Mouse (Mus musculus) embryonic facial prominence, embryonic 10.5 days (tissue): Measurements from ENCODE around the gene Olfr91. TPM values are rescaled to one million over a fixed set of nuclear protein-coding genes. Genes with fewer than 3 reads are reported as not detected.
"Not testable (repeated sequence)": the region's sequence is repeated elsewhere in the genome, so short reads cannot be mapped to it uniquely, and the experiment has no call there.

Source experiments
- DNase-seq: peaks from one replicate; pipeline ENCODE4 v3.0.0-alpha.2; 2017; ENCODE audit warnings: low spot score
- H3K27ac ChIP-seq: fragments of 300-500 bp; sonication (generic); replicated peaks from 2 replicates; pipeline ENCODE4 v1.5.1; 2016; ENCODE audit warnings: mild to moderate bottlenecking
- H3K27me3 ChIP-seq: fragments of 300-500 bp; sonication (generic); replicated peaks from 2 replicates; pipeline ENCODE4 v1.6.1; 2016; ENCODE audit warnings: low read depth, mild to moderate bottlenecking; ENCODE audit not compliant: poor library complexity, severe bottlenecking
- H3K36me3 ChIP-seq: fragments of 300-500 bp; sonication (generic); replicated peaks from 2 replicates; pipeline ENCODE4 v1.6.1; 2016; ENCODE audit warnings: mild to moderate bottlenecking, moderate library complexity
- H3K4me1 ChIP-seq: fragments of 300-500 bp; sonication (generic); 2 replicates; pipeline ENCODE4 v1.6.1; 2016
- H3K4me3 ChIP-seq: fragments of 300-500 bp; sonication (generic); 2 replicates; pipeline ENCODE4 v1.5.1; 2016; ENCODE audit warnings: mild to moderate bottlenecking, moderate library complexity
- H3K9me3 ChIP-seq: fragments of 300-500 bp; sonication (generic); 2 replicates; pipeline ENCODE4 v1.6.1; 2016; ENCODE audit warnings: mild to moderate bottlenecking
- WGBS: fragments of 180-500 bp; shearing (Covaris S2); methylation state at CpG from one replicate; pipeline ENCODE4 v1.1.7; 2016; 5-methylcytosine and 5-hydroxymethylcytosine counted together
- polyA plus RNA-seq: library from polyadenylated mRNA; unstranded; fragments of >200 nt; fragmentation: Nextera tagmentation; extraction: Ambion mirVana; gene quantifications from 2 replicates; pipeline ENCODE4 v1.2.1, GENCODE M21; 2016

The Olfr91 gene
- polyA plus RNA-seq, result not detected in 2 replicates

GRCm38 (mm10) chr17:37098178-37098577, at the start of gene Olfr91:
TSS of gene Olfr91 (minus strand) at chr17:37098278.
- WGBS, result 92% methylated on average over 1 of the region's 1 CpGs
- H3K27me3 ChIP-seq, result no peaks in the 10 kb centered on the region

GRCm38 (mm10) chr17:37131366-37131765, 33.3 kb upstream of the Olfr91 start:
- not testable (repeated sequence) for H3K36me3 ChIP-seq, H3K4me1 ChIP-seq, H3K9me3 ChIP-seq, DNase-seq, H3K27me3 ChIP-seq, H3K4me3 ChIP-seq, H3K27ac ChIP-seq
- 76% methylated on average over 4 of the region's 4 CpGs for WGBS

More at GRCm38 (mm10) chr17:37098178-37098577, at the start of gene Olfr91:
- H3K4me1 ChIP-seq, result no peaks in the 10 kb centered on the region
- no peaks in the 10 kb centered on the region for H3K9me3 ChIP-seq
- DNase-seq, result no peak
- H3K36me3 ChIP-seq, result no peaks in the 10 kb centered on the region
- no peak within 1 kb of the TSS for H3K4me3 ChIP-seq
- no peak within 1 kb of the TSS for H3K27ac ChIP-seq

GRCm38 (mm10) chr17:37119988-37120387, 21.9 kb upstream of the Olfr91 start, which contains the start of gene Olfr92:
TSS of gene Olfr92 (minus strand) at chr17:37120088.
- Histone ChIP-seq H3K9me3 (no peaks in the 10 kb centered on the region), H3K4me1 (no peaks in the 10 kb centered on the region), H3K4me3 (no peak within 1 kb of the TSS), H3K36me3 (no peaks in the 10 kb centered on the region), H3K27me3 (no peaks in the 10 kb centered on the region), H3K27ac (no peak within 1 kb of the TSS)
- no peak for DNase-seq
- WGBS, result 86% methylated on average over 2 of the region's 2 CpGs

- Histone ChIP-seq H3K4me3 (no peak overlapping the region), H3K9me3 (no peaks in the 10 kb centered on the region), H3K27ac (no peak overlapping the region), H3K36me3 (no peaks in the 10 kb centered on the region), H3K4me1 (no peaks in the 10 kb centered on the region), H3K27me3 (no peaks in the 10 kb centered on the region)
- DNase-seq, result no peak
- WGBS, result 85% methylated on average over 5 of the region's 5 CpGs
Observed at GRCm38 (mm10) chr17:37093289-37093688, 4.8 kb downstream of the Olfr91 start.

- WGBS, result 86% methylated on average over 1 of the region's 1 CpGs
- no peak for DNase-seq
- no peaks in the 10 kb centered on the region for H3K4me1 ChIP-seq
- no peaks in the 10 kb centered on the region for H3K9me3 ChIP-seq
- no peak overlapping the region for H3K4me3 ChIP-seq
- H3K27ac ChIP-seq, result no peak overlapping the region
- no peaks in the 10 kb centered on the region for H3K36me3 ChIP-seq
- no peaks in the 10 kb centered on the region for H3K27me3 ChIP-seq
Observed at GRCm38 (mm10) chr17:37092198-37092597, 5.9 kb downstream of the Olfr91 start.

DNA sequence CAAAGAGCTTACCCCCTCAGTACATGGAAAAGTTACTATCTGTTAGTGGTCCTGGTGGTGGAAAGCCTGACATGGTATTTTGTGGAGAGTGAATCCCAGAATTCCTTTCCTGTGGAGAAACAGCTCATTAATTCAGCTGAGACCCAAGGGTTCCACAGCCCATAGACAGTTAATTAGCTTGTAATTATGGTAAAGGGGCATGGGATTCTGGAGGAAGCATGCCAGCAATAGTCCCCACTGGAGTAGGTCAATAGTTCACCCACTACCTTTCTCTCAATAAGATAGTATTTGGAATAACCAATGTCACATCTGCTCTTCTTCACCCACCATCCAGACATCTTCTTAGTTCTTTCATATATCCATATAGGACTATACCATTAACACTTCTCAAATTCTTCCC, 9.7 kb downstream of the Olfr91 start, which contains the start of gene Olfr90:
Gene Olfr90 (minus strand): TSS at position 101 of the 400 bp plus-strand sequence.
- H3K4me3 ChIP-seq, result no peak within 1 kb of the TSS

GRCm38 (mm10) chr17:37085545-37085944, 12.5 kb downstream of the Olfr91 start:
- no peaks in the 10 kb centered on the region for H3K27me3 ChIP-seq
- no peak for DNase-seq
- no peak overlapping the region for H3K27ac ChIP-seq
- no peaks in the 10 kb centered on the region for H3K36me3 ChIP-seq
- no peaks in the 10 kb centered on the region for H3K9me3 ChIP-seq
- H3K4me1 ChIP-seq, result no peaks in the 10 kb centered on the region
- no peak overlapping the region for H3K4me3 ChIP-seq
- 85% methylated on average over 10 of the region's 10 CpGs for WGBS

More for the DNA sequence above, 9.7 kb downstream of the Olfr91 start, which contains the start of gene Olfr90:
- no peak for DNase-seq
- H3K27ac ChIP-seq, result no peak within 1 kb of the TSS
- H3K4me1 ChIP-seq, result no peaks in the 10 kb centered on the region
- no peaks in the 10 kb centered on the region for H3K9me3 ChIP-seq
- H3K36me3 ChIP-seq, result no peaks in the 10 kb centered on the region
- H3K27me3 ChIP-seq, result no peaks in the 10 kb centered on the region

GRCm38 (mm10) chr17:37084632-37085031, 13.4 kb downstream of the Olfr91 start:
- H3K4me3 ChIP-seq, result no peak overlapping the region
- WGBS, result 66% methylated on average over 5 of the region's 5 CpGs
- no peaks in the 10 kb centered on the region for H3K36me3 ChIP-seq
- no peak for DNase-seq
- peaks cover 8% of the 10 kb centered on the region for H3K4me1 ChIP-seq
- no peak overlapping the region for H3K27ac ChIP-seq
- no peaks in the 10 kb centered on the region for H3K9me3 ChIP-seq
- H3K27me3 ChIP-seq, result no peaks in the 10 kb centered on the region

DNA sequence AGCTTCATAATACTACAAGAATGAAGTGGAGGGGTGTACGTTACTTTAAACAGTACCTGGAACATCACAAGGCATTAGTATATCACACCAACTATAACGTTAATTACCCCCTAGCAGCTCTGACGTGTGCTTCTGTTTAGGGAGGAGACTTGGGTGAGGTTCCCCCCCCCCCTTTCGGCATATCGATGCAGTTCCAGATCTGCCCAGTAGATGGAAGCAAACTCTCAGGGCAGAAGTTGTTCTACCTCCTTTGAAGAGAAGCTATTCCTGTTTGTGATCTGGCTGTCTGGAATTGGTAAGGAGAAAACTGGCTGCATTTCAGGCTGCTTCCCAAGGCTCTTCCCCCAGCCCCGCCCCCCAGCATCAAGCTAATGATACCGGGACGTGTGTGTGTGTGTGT, 14.8 kb downstream of the Olfr91 start:
- H3K27me3 ChIP-seq, result no peaks in the 10 kb centered on the region
- no peak overlapping the region for H3K27ac ChIP-seq
- peaks cover 20% of the 10 kb centered on the region for H3K4me1 ChIP-seq
- DNase-seq, result peak; percentile 83
- 6% methylated on average over 8 of the region's 8 CpGs for WGBS
- H3K9me3 ChIP-seq, result no peaks in the 10 kb centered on the region
- no peaks in the 10 kb centered on the region for H3K36me3 ChIP-seq
- H3K4me3 ChIP-seq, result no peak overlapping the region

DNA sequence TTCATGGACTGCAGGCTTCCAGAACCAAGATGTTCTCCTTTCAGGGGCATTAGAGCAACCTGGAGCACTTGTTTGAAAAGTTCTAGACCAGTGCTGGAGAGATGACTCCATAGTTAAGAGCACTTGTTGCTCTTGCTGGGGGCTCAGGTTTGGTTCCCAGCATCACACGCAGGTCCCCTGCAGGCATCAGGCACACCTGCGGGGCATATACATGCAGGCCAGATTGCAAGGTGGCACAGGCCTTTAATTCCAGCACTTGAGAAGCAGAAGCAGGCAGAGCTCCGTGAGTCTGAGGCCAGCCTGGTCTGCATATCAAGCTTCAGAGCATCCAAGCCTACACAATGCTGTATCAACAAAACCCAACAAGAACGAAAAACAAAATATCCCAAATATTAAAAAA, 16.4 kb downstream of the Olfr91 start:
- WGBS, result 89% methylated on average over 4 of the region's 4 CpGs
- peaks cover 7% of the 10 kb centered on the region for H3K36me3 ChIP-seq
- DNase-seq, result no peak
- no peak overlapping the region for H3K4me3 ChIP-seq
- H3K9me3 ChIP-seq, result no peaks in the 10 kb centered on the region
- peaks cover 26% of the 10 kb centered on the region for H3K4me1 ChIP-seq
- no peaks in the 10 kb centered on the region for H3K27me3 ChIP-seq
- H3K27ac ChIP-seq, result no peak overlapping the region

- 13% methylated on average over 5 of the region's 5 CpGs for WGBS
- H3K27me3 ChIP-seq, result no peaks in the 10 kb centered on the region
- no peaks in the 10 kb centered on the region for H3K9me3 ChIP-seq
- H3K4me3 ChIP-seq, result no peak overlapping the region
- H3K27ac ChIP-seq, result no peak overlapping the region
- DNase-seq, result no peak
- peaks cover 23% of the 10 kb centered on the region for H3K36me3 ChIP-seq
- H3K4me1 ChIP-seq, result peaks cover 26% of the 10 kb centered on the region
Observed at GRCm38 (mm10) chr17:37080119-37080518, 18.0 kb downstream of the Olfr91 start.

DNA sequence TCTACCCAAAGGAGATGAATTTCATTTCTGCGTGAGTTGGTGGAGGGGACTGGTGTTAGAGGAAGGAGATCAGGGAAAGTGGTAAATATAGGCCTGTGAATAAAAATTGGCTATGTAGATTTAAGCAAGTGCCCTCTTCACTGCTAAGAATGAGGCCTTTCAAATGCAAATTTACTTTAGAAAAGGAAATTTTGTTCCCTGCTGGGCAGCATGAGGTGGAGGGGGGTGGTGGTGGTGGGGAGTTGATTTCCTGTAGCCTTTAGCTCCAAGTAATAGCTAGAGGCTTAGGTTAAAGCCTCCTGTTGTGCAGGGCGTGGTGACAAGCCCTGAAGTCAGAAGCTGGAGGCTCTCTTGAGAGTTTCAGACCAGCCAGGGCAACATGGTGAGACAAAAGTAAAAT, 19.1 kb downstream of the Olfr91 start:
- Histone ChIP-seq H3K27me3 (no peaks in the 10 kb centered on the region), H3K9me3 (no peaks in the 10 kb centered on the region), H3K4me1 (peaks cover 26% of the 10 kb centered on the region), H3K4me3 (no peak overlapping the region), H3K27ac (no peak overlapping the region), H3K36me3 (peaks cover 34% of the 10 kb centered on the region)
- WGBS, result 10% methylated on average over 2 of the region's 2 CpGs
- no peak for DNase-seq

DNA sequence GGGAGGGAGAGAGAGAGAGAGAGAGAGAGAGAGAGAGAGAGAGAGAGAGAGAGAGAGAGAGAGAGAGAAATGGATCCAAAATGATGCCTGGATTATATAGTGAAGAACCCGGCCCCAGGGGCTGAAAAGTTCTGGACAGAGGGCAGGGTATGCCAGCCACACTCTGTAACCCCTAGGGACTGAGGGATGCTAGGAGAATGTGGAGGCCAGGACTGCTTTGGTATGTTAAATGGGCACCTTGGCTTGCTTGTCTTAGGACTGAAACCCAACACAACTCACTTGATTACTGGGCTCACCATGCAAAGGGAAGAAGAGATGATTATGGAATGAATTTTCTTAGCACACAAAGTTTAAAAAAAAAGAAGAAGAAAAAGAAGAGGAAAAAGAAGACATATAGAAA, 19.9 kb downstream of the Olfr91 start:
- WGBS, result 16% methylated on average over 1 of the region's 1 CpGs
- Histone ChIP-seq H3K27ac (no peak overlapping the region), H3K4me1 (peaks cover 26% of the 10 kb centered on the region), H3K36me3 (peaks cover 42% of the 10 kb centered on the region), H3K9me3 (no peaks in the 10 kb centered on the region), H3K4me3 (no peak overlapping the region), H3K27me3 (no peaks in the 10 kb centered on the region)
- no peak for DNase-seq

DNA sequence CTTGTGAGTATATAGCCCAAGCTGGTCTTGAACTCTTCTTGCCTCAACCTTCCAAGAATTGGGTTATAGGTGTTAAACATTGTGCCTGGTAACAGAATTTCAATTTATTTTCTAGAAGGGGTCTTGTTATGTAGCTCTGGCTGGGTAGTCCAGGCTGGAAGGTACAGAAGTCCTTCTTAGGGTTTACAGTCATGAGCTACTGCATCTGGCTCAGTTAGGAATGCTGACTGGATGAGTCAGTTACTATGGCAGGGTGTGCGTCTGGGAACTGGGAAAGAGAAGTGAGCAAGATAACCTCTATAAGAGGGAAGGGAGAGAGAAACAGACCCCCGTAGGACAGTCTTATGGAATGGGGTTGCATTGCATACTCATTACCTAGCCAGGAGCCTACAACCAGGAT, 22.3 kb downstream of the Olfr91 start:
- no peak for DNase-seq
- H3K27ac ChIP-seq, result no peak overlapping the region
- H3K4me3 ChIP-seq, result no peak overlapping the region
- H3K36me3 ChIP-seq, result peaks cover 64% of the 10 kb centered on the region
- H3K4me1 ChIP-seq, result peaks cover 26% of the 10 kb centered on the region
- no peaks in the 10 kb centered on the region for H3K9me3 ChIP-seq
- 92% methylated on average over 2 of the region's 2 CpGs for WGBS
- no peaks in the 10 kb centered on the region for H3K27me3 ChIP-seq
